Mouse (Mus musculus) testis, adult 2 months (tissue): ENCODE measurements at regions not wholly inside any gene's neighbourhood (a gene's known extent, or its start where the extent isn't known, plus 50 kb on each side); places are given as distances from the start of the nearest gene placed in this dataset.

ENCODE experiments used
- CTCF ChIP-seq: fragments of 200-500 bp; IDR thresholded peaks from 2 replicates; pipeline ENCODE4 v1.5.1; 2012; ENCODE audit warnings: low read depth, mild to moderate bottlenecking, inconsistent platforms, low read length, moderate library complexity; ENCODE audit not compliant: control insufficient read depth, insufficient read depth, insufficient replicate concordance
- POLR2A ChIP-seq: fragments of 200-500 bp; IDR thresholded peaks from 2 replicates; pipeline ENCODE4 v1.6.1; 2012; ENCODE audit warnings: low read depth, mild to moderate bottlenecking, inconsistent platforms, low read length, moderate library complexity; ENCODE audit not compliant: control insufficient read depth

DNA sequence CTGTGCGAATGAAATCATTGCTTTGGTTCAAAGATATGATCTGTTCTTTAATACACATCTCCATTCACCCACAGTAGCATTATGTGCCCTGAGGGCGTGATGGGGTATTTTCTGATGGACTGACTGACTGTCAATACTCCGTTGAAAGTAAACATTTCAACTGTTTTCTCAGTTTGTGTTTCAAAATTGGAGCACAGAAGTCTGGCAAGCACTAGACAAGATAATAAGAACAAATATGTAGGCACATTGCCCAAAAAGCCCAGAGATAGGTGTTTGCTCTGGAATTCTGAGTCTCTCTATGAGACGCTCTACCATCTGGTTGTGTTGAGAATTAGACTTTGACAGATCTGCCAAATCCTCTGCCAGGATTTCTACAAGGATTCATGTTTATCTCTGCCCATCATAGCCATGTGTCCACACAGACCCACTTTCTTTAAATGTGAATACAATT is 350.0 kb upstream of the Gm38303 start:
- TF ChIP-seq POLR2A (no peak), CTCF (no peak)
